Mouse (Mus musculus): ENCODE data around the gene BC055324.

Gene BC055324

DNA sequence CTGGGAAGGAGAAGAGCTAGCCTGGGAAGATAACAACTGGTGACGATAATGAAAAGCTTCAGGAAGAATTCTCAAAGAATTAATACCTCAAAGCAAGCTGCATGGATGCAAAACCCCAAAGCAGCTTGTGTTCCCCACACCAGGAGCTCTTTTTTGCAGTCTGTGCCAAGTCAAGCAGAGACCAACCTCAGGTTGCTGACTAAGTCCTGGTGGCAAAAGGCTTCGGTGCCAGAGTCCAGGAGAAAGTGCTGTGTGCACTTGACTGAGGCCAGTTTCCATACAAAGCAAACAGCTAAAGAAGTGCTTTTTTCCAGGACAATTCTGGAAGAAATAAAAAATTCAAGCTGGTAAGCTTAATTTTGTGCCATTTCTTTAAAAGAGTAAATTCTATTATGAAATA, 41.2 kb downstream of the BC055324 start:
- DNase-seq (ENCODE audit: low read depth, low spot score), result no peak

DNA sequence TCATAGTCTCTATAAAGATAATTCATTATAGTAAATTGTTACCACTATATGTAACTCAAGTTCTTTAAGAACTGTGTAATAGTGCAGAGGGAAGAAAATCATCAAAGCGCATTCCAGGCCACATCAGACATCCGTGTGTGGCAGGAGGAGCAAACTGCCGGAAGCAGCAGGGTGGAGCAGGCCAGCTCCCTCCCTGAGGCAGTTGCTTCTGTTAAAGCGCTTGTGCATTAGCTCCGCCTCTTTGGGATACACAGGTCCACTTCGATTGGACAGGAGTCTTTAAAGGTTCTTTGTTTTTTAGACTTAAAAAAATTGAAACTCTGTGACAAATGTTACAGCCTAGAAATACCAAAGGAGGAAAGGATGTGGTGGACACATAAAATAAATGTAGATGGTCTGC, 52.5 kb downstream of the BC055324 start:
- no peak for DNase-seq (ENCODE audit: low read depth, low spot score)

DNA sequence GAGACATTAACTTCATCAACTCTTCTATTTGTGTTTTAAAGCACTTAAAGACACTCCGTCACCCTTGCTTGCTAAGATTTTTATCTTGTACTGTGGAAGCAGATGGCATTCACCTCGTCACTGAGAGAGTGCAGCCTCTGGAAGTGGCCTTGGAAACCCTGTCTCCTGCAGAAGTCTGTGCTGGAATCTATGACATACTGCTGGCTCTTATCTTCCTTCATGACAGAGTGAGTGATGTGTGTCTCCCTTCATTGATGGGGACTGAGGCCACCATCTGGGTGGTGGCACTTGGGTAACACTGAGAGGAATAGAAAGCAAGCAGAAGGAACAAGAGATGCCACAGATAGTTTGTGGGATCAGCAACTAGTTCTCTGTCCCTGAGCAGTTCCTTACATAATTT, 60.0 kb downstream of the BC055324 start:
- no peak for DNase-seq (ENCODE audit: low read depth, low spot score)

DNA sequence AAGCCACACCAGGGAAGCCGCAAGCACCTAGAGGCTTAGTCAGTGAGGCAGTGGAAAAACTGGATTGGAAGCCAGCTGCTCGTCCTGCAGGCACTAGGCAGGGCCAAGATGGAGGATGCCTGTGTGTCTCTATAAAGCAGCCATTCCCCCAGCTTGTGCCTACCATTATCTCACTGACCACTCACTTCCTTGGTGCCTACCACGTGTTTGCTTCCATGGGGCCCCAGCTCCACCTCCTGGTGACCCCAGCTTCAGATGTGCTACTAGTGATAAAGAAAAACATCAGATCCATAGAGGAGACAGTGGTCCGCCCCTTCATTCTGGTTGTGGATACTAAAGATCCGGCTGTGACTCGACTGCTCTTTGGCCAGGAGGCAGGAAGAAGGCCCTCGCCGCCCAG, 62.8 kb downstream of the BC055324 start:
- DNase-seq (ENCODE audit: low read depth, low spot score), result no peak

DNA sequence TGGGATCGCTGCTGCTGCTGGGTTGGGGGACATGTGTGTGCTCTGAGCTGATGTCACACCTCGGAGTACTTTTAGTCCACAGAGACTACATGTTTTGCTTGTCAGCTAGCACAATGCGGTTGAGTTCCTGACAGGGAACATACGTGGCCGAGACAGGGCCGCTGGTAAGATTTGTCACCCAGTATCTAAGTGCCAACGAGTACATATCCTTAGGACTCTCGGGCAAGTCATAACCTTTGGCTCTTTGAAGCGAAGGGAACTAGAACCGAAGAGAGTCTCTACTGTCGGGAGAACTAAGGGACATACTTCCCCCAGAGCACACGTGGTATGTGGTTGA, 64.2 kb downstream of the BC055324 start:
- peak; percentile 25 for DNase-seq (ENCODE audit: low read depth, low spot score)

DNA sequence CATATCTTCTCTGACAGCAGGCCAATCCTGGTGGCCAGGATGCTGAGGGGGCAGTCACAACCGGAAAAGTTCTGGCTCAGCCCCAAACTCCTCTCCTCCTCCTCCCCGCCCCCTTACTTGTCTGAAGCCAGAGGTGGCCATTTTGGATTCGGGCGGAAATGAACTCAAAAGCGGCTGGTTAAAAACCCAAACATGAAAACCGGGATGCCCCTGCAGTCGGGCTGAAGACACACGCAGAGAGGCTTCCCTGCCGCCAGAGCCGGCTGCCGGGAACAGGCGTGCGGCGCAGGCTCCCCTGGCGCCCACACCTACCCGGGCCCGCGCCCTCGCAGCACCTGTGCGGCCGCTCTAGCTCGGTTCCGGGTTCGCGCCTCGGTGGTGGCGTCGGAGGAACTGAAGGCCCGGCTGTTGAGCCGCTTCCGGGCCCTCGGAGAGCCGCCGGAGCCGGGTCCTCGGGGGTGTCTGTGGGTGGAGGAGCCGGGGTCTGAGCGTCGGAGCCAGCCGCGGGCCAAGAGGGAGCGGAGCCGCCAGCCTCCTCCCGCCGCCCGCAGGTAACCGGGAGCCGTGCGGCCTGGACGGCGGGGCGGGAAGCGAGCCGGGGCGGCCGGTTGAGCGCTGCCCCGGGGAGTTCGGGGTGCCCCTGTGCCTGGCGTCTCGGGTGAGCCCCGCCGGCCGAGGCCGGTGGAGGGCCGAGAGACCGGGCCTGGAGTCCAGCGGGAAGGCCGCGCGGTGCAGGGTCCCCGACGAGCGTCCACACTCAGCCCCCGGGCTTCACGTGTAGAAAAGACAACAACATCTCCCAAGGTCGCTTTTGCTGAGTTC, 64.7 kb downstream of the BC055324 start:
- peak; percentile 75 for DNase-seq (ENCODE audit: low read depth, low spot score)

DNA sequence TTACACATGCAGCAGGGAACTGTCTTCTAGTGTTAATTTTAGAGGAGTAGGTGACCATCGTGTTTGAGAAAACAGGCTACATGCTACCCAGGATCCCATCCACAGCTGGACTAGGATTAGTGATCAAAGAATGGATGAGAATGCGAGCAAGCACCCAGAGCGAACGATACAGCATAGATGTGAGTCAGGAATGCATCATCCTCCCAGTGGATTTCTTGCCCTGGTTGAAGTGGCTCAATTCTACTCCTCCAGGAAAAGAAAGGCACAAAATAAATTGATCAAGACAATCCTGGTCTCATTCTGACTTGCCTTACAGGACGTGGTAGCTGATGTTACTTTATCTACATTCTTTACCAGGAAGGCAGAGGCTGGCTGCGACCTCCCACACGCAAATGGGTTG, 65.8 kb downstream of the BC055324 start, which contains the start of gene Scyl3:
TSS of gene Scyl3 (plus strand) at position 255 of the 400 bp plus-strand sequence.
- DNase-seq (ENCODE audit: low read depth, low spot score), result no peak

DNA sequence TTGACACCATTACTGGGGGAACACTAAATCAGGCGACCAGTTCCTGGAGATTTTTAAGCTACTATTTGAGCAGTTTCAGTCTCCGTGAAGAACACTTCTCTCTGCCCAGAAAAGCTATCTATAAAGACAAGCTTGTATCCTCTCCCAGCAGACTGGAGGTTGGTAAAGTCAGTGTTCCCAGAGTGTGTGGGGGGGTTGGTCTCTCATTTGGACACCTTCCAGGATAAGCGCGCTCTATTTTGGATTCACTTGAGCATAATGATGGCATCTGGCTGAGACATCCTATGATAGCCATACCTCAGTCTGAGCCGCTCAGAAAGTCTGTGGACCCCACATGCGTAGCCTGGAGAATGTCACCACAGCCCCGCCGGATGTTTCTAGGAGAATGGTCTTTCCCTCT, 70.5 kb downstream of the BC055324 start:
- DNase-seq (ENCODE audit: low read depth, low spot score), result no peak

DNA sequence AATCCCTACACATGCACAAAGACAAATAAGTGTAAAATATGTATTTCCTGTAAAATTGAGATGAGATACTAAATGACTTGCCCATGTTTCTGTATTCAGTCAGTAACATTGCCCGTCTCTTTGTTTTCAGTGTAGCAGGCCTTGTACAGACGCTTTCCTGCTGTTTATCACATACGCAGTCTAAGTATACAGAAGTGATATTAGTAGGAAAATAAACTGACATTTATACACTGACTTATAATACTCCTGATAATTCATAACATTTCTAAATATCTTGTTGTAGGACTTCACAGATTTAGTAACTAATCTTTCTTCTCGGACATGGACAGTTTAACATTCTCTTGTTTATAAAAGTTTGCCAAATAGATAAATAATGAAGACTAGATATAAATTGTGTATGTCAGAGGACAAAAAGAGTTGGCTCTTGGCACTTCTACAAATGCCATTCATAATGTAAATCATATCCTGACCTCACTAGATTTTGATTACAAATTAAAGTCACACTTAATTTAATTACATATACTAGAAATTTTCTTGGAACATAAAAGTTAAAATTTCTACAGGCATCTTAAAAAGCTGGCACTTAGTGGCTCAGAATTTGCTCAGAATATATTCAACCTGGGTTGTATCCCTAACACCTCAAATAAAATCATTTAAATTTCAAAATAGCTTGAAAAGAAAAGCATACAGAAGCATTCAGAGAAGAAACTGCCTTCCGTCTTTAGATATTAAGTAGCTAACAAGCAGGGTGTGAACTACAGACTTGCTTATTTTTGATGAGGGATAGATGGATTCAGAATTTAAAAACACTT, 77.0 kb downstream of the BC055324 start:
- no peak for DNase-seq (ENCODE audit: low read depth, low spot score)

DNA sequence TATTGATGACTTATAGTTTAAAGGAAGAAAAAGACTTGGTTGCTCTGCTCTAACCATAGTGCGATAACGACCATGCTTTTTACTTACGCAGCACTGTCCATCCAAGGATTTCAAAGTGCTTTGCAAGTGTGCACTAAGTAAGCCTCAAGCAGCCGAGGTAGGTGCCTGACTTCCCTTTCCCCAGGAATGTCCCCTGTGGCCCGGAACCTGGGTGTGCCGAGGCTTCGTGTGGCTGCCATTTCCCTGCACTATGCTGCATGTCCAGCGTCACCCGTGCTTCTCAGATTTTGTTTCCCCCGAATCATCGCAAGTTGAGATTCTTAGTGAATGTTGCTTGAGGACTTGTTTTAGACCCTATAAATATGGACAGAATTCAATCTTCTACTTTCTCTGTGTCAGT, 82.6 kb downstream of the BC055324 start:
- no peak for DNase-seq (ENCODE audit: low read depth, low spot score)

DNA sequence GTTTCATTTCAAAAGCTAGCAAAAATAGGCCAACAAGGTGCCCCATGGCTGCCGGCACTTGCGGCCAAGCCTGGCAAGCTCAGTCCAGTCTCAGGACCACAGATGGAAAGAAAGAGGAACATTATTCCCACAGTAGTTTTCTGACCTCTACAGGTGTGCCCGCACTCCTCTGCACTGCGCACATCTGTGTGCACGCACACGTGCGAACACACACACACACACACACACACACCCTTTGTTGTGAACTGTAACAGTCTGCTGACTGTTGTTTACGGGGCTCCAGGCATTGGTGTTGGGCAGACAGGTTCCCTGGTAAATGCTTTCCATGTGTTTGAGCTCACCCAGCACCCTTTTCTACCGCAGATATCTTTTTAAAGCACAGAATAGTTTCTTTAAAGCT, 83.8 kb downstream of the BC055324 start:
- DNase-seq (ENCODE audit: low read depth, low spot score), result no peak

DNA sequence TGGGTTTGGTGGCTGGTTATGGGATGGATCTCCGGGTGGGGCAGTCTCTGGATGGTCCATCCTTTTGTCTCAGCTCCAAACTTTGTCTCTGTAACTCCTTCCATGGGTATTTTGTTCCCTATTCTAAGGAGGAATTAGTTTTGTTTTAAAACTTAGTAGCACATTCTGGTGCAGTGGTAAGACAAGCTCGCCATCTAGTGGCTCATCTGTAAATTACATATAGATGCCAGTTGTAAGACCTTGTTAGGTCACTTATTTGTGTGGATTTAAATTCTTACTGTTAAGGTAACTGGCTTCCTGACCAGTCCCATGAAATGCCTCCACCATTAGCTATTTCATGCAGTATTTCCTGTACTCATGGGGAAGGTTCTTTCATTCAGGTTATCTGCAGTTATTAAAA, 84.3 kb downstream of the BC055324 start:
- DNase-seq (ENCODE audit: low read depth, low spot score), result no peak

DNA sequence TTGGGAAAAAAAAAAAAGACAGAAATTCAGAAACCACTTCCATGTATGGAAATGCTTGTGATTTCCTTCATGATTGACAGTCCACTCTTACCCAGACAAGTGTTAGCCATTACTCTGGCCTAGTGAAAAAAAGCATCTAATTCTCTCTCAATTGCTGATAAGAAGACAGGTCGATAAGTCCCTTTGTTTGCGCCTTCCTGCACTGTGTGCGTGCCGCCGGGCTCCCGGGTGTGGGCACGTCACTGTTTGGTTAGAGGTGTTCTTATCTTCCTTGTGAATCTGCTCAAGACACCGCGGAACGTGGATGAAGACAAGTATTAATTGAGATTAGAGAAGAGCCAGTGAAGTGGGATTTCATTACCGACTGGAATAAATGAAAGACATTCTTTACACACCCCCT, 86.2 kb downstream of the BC055324 start:
- no peak for DNase-seq (ENCODE audit: low read depth, low spot score)

DNA sequence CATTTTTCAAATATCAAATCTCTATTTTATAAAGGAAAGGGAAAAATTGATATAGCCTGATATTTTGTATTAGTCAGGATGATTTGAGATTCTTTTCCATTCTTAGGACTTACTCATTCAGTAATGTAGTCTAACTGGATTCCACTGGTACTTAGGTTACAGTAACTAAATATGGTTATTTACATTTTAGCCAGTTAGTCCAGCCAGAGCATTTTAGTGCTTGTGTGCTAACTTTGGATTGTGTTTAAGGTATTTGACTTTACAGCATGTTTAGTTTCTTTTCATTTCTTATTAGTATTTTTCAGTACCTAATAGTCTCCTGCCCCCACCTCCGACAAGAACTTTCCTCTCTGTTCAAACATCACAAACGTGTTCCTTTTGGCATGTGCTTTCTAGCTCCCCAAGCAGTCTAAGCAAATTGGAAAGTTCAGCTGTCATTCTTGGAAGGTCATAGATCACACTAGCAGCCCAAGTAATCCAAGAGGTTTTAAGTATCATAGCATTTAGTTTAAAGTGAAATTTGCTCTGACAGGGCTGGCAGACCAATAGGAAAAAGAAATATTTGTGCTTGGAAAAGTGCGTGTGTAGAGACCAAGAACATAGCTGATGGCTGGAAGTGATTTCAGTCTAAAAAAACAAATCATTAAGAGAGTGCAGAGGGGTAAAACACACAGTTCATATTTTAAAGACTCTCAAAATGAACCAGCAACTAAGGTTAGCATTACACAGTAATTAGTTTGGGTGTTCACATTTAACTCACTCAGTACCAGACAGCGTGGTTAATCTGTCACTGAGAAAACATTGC, 87.4 kb downstream of the BC055324 start:
- no peak for DNase-seq (ENCODE audit: low read depth, low spot score)

DNA sequence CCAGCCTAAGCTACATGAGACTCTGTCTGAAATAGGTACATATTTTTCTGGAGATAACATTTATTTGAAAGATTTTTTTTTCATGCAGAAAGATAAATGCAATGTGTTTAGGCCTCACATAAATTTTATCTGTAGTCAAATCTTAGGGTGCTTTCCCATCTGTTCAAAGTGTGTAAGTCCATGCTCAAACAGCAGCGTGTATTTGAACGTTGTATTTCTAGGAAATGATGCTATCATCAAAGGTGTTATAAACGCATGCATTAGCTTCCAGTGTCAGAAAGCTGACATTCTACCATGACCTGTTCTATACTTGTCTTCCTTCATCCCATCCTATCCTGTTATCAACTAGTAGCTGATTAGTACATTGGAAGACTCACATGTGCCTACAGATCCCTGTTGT, 91.2 kb downstream of the BC055324 start:
- no peak for DNase-seq (ENCODE audit: low read depth, low spot score)

DNA sequence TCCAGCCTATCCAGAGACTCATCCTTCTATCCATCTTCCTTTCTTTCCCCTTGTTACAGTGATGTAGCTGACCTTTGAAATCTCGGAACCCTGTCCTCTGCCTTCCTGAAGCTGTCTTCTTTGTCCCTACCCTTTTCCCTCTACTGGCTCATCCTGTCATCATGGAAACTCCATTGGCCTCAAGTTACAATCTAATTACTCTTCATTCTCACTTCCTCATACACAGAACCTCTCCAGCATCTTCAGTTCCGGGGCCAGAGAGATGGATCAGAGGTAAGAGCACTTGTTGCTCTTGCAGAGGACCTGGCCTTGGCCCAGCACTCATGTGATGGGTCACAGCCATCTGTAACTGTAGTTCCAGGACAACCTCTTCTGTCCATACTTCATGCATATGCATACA, 94.4 kb downstream of the BC055324 start:
- DNase-seq (ENCODE audit: low read depth, low spot score), result no peak

DNA sequence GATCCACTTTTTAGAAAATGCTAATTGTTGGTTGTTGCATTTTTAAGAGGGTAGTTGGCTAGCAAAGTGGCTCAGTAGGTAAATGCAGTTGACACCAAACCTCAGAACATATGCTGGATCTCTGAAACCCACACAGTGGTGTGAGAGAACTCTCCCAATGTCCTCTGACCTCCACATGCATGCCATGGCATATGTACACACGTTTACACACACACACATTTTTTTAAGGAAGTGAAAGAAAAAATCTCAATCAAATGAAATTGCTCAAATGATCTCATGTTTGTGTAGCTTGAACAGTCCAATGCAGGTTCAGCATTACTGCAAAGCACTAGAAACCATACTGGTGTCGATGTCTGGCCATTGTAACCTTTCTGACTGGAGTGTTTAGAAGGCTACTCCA, 95.0 kb downstream of the BC055324 start:
- DNase-seq (ENCODE audit: low read depth, low spot score), result no peak

DNA sequence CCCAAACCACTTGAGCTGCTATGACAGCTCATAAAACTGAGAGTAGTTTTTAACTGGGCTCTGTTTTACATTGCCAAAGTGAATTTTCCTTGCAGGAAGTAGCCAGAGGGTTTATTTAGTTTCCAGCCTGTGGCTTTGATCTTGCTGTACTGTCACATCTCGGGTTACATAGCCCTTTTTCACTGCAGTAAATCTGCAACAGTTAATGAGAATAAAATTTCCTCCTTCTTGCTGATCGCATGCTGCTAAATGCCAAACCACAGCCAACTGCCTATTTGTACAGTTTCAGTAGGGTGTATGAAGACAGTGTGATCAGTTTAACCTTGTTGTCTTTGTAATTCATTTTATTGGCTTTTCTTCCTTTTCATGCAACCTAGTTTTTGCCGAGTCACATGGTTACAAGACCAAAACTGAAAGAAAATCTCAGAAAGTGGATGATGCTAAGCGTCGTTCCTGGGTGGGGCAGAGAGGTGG, 96.3 kb downstream of the BC055324 start:
- DNase-seq (ENCODE audit: low read depth, low spot score), result no peak
